Mouse (Mus musculus) embryonic stem cell, embryonic (primary cell): ENCODE data around the gene Nat8f4.
"Not testable (repeated sequence)": the region's sequence is repeated elsewhere in the genome, so short reads cannot be mapped to it uniquely, and the experiment has no call there.

Experiments used
- CTCF ChIA-PET, 4 experiments: fragments of 300-600 bp in 2 of 4; fragments of 350-600 bp in 2 of 4; sonication (Branson Sonifier 250); formaldehyde crosslinking; loops; one replicate each; lab custom pipeline; 2022; ENCODE audit warnings: inconsistent platforms in 2 of 4; lab: Charles Lee
- POLR2A ChIA-PET, 4 experiments: fragments of 300-600 bp in 2 of 4; fragments of 350-600 bp in 2 of 4; sonication (Branson Sonifier 250); formaldehyde crosslinking; loops; one replicate each; lab custom pipeline; 2022; ENCODE audit warnings: antibody characterized with exemption in 4 of 4, inconsistent platforms in 1 of 4; lab: Charles Lee

Nat8f4 gene

GRCm38 (mm10) chr6:85904642-85905061 lies at the start of gene Nat8f4:
Nat8f4 (minus strand) TSS chr6:85904884.
- CTCF ChIA-PET: interaction anchor here (0.6 to 2.8 kb wide), 12 partner anchors 8 to 524 kb away, joined by 3 to 22 read pairs (median 4); partner anchors contain the start of gene Nat8f1 (in 3 of the 4)
- POLR2A ChIA-PET: interaction anchor here in 3 of 4 experiments (1.1 to 2.9 kb wide), 8 partner anchors 11 to 453 kb away, joined by 3 to 13 read pairs (median 4); partner anchors contain the start of genes Nat8f1 (in 3 of the 3) and Pradc1 (in 1 of the 3)

- POLR2A ChIA-PET: interaction anchor here in 2 of 4 experiments (0.9 to 5.2 kb wide), 4 partner anchors 9 to 13 kb away, joined by 3 to 27 read pairs (median 4); partner anchors contain the start of gene Dusp11 (in 1 of the 2)
- CTCF ChIA-PET: no interaction called here
Observed at GRCm38 (mm10) chr6:85948549-85948948, 43.9 kb upstream of the Nat8f4 start.

GRCm38 (mm10) chr6:85942469-85942868 lies 37.8 kb upstream of the Nat8f4 start:
- POLR2A ChIA-PET: interaction anchor here in 2 of 4 experiments (0.7 to 3.7 kb wide), 8 partner anchors 8 to 110 kb away, joined by 4 to 21 read pairs (median 6); partner anchors contain the start of gene Dusp11 (in 2 of the 2)
- CTCF ChIA-PET: interaction anchor here in 1 of 4 experiments (0.6 to 0.8 kb wide), 2 partner anchors 12 to 62 kb away, joined by 3 read pairs; no protein-coding TSS in a partner anchor

- ChIA-PET CTCF (interaction anchor here (0.5 to 1.7 kb wide), 7 partner anchors 14 to 1286 kb away, joined by 3 to 5 read pairs (median 4); partner anchors contain the start of genes Nat8f1 (in 2 of the 4) and Dusp11 (in 1 of the 4)), POLR2A (interaction anchor here in 3 of 4 experiments (0.6 to 2.0 kb wide), 12 partner anchors 9 to 444 kb away, joined by 3 to 11 read pairs (median 4); partner anchors contain the start of genes Dusp11 (in 1 of the 3) and Nat8f1 (in 1 of the 3))
Observed at GRCm38 (mm10) chr6:85938701-85939100, 34.0 kb upstream of the Nat8f4 start.

- ChIA-PET CTCF (interaction anchor here in 2 of 4 experiments (0.6 to 1.0 kb wide), 4 partner anchors 25 to 393 kb away, joined by 3 to 6 read pairs (median 4); partner anchors contain the start of gene Dusp11 (in 1 of the 2)), POLR2A (interaction anchor here in 2 of 4 experiments (0.7 to 1.3 kb wide), 3 partner anchors 13 to 27 kb away, joined by 3 read pairs; partner anchors contain the start of gene Dusp11 (in 1 of the 2))
Observed at GRCm38 (mm10) chr6:85936508-85937465, 32.1 kb upstream of the Nat8f4 start.

- ChIA-PET CTCF (interaction anchor here in 2 of 4 experiments (0.6 to 1.6 kb wide), 5 partner anchors 21 to 392 kb away, joined by 3 to 6 read pairs (median 4); partner anchors contain the start of genes Dusp11 (in 1 of the 2) and Nat8f1 (in 1 of the 2)), POLR2A (interaction anchor here in 3 of 4 experiments (0.7 to 1.6 kb wide), 6 partner anchors 10 to 69 kb away, joined by 3 to 4 read pairs (median 3); no protein-coding TSS in a partner anchor)
Observed at GRCm38 (mm10) chr6:85935646-85936045, 31.0 kb upstream of the Nat8f4 start.

GRCm38 (mm10) chr6:85934047-85934446 lies 29.4 kb upstream of the Nat8f4 start:
- POLR2A ChIA-PET: interaction anchor here in 1 of 4 experiments (1.1 to 1.6 kb wide), 2 partner anchors 9 to 31 kb away, joined by 4 to 5 read pairs; no protein-coding TSS in a partner anchor
- CTCF ChIA-PET: interaction anchor here in 1 of 4 experiments (1.2 kb wide), 1 partner anchor 70 kb away, joined by 4 read pairs; no protein-coding TSS in a partner anchor

GRCm38 (mm10) chr6:85929312-85929711 lies 24.6 kb upstream of the Nat8f4 start:
- CTCF ChIA-PET: no interaction called here
- POLR2A ChIA-PET: interaction anchor here in 1 of 4 experiments (0.6 kb wide), 1 partner anchor 536 kb away, joined by 3 read pairs; no protein-coding TSS in a partner anchor

- ChIA-PET POLR2A (no interaction called here), CTCF (interaction anchor here in 1 of 4 experiments (1.2 kb wide), 1 partner anchor 13 kb away, joined by 5 read pairs; the partner anchor contains the start of gene Nat8f1)
Observed at GRCm38 (mm10) chr6:85927476-85928464, 23.1 kb upstream of the Nat8f4 start.

- POLR2A ChIA-PET: no interaction called here
- CTCF ChIA-PET: interaction anchor here in 1 of 4 experiments (1.2 kb wide), 1 partner anchor 11 kb away, joined by 5 read pairs; the partner anchor contains the start of gene Nat8f1
Observed at GRCm38 (mm10) chr6:85926709-85927108, 22.0 kb upstream of the Nat8f4 start.

- ChIA-PET CTCF (interaction anchor here in 1 of 4 experiments (1.6 kb wide), 1 partner anchor 8 kb away, joined by 3 read pairs; the partner anchor contains the start of gene Nat8f1), POLR2A (interaction anchor here in 2 of 4 experiments (0.6 to 1.0 kb wide), 3 partner anchors 8 to 329 kb away, joined by 3 to 5 read pairs (median 4); partner anchors contain the start of gene Nat8f1 (in 1 of the 2))
Observed at GRCm38 (mm10) chr6:85923643-85924042, 19.0 kb upstream of the Nat8f4 start.

- ChIA-PET POLR2A (interaction anchor here in 1 of 4 experiments (0.6 to 1.8 kb wide), 2 partner anchors 42 to 783 kb away, joined by 3 to 5 read pairs; partner anchors contain the start of gene Dusp11), CTCF (no interaction called here)
Observed at GRCm38 (mm10) chr6:85919401-85919800, 14.7 kb upstream of the Nat8f4 start.

- CTCF ChIA-PET, POLR2A ChIA-PET: not testable (repeated sequence)
Observed at GRCm38 (mm10) chr6:85918341-85918740, 13.7 kb upstream of the Nat8f4 start.

GRCm38 (mm10) chr6:85916596-85916995 lies 11.9 kb upstream of the Nat8f4 start:
- CTCF ChIA-PET: interaction anchor here in 1 of 4 experiments (1.5 to 2.3 kb wide), 5 partner anchors 8 to 465 kb away, joined by 3 to 22 read pairs (median 7); partner anchors contain the start of genes Alms1, Cct7, Nat8f4 and Pradc1
- POLR2A ChIA-PET: interaction anchor here in 3 of 4 experiments (1.0 to 2.1 kb wide), 10 partner anchors 13 to 779 kb away, joined by 3 to 17 read pairs (median 5); partner anchors contain the start of genes Alms1 (in 1 of the 3), Dusp11 (in 1 of the 3), Nat8f4 (in 1 of the 3) and Spr (in 1 of the 3)

- CTCF ChIA-PET: interaction anchor here (0.5 to 2.3 kb wide), 29 partner anchors 9 to 1361 kb away, joined by 3 to 22 read pairs (median 4); partner anchors contain the start of genes Alms1 (in 2 of the 4), Nat8f4 (in 2 of the 4), Add2 (in 1 of the 4) and Cct7 (in 1 of the 4)
- POLR2A ChIA-PET: interaction anchor here (0.6 to 2.1 kb wide), 33 partner anchors 8 to 778 kb away, joined by 3 to 17 read pairs (median 4); partner anchors contain the start of genes Nat8f4 (in 3 of the 4), Dusp11 (in 2 of the 4), Alms1 (in 1 of the 4) and Cct7 (in 1 of the 4)
Observed at GRCm38 (mm10) chr6:85915539-85916513, 11.1 kb upstream of the Nat8f4 start, which contains the start of gene Nat8f1. Nat8f1 (minus strand) TSS chr6:85915687.
